Mouse (Mus musculus) olfactory bulb, adult 2 months (tissue): ENCODE data around the gene Mef2d. TPM values are rescaled to one million over a fixed set of nuclear protein-coding genes. Genes with fewer than 3 reads are reported as not detected.

Experiments used
- H3K27ac ChIP-seq: fragments of 200-500 bp; 2 replicates; pipeline ENCODE4 v1.5.1; 2012; ENCODE audit warnings: low read depth, low read length; ENCODE audit not compliant: insufficient read depth
- H3K4me1 ChIP-seq: fragments of 200-500 bp; 2 replicates; pipeline ENCODE4 v1.6.1; 2012; ENCODE audit warnings: low read length; ENCODE audit not compliant: control insufficient read depth, insufficient read depth
- H3K4me3 ChIP-seq: fragments of 200-500 bp; 2 replicates; pipeline ENCODE4 v1.5.1; 2012; ENCODE audit warnings: mild to moderate bottlenecking, low read depth, low read length, moderate library complexity; ENCODE audit not compliant: insufficient read depth
- CTCF ChIP-seq: fragments of 200-500 bp; IDR thresholded peaks from 2 replicates; pipeline ENCODE4 v1.5.1; 2012; ENCODE audit warnings: low read depth, mild to moderate bottlenecking, low read length, moderate library complexity; ENCODE audit not compliant: insufficient read depth
- POLR2A ChIP-seq: fragments of 200-500 bp; IDR thresholded peaks from 2 replicates; pipeline ENCODE4 v1.6.1; 2012; ENCODE audit warnings: mild to moderate bottlenecking, low read depth, low read length, moderate library complexity; ENCODE audit not compliant: insufficient read depth
- WGBS: fragments of 180-500 bp; shearing (Covaris S2); methylation state at CpG from one replicate; pipeline ENCODE4 v1.1.7; 2018; 5-methylcytosine and 5-hydroxymethylcytosine counted together
- polyA plus RNA-seq: library from polyadenylated mRNA; stranded (reverse); fragments of >200 nt; gene quantifications from 2 replicates; pipeline ENCODE4 v1.2.4, GENCODE M21; 2012; ENCODE audit warnings: low replicate concordance; ENCODE audit not compliant: missing spikeins, insufficient read depth, insufficient read length

Mef2d gene
- polyA plus RNA-seq, 1 experiment = not detected

- peaks cover 3% of the 10 kb centered on the region; the same call in 1 of the 2 replicates for H3K4me1 ChIP-seq
- no peak overlapping the region for H3K4me3 ChIP-seq
- WGBS = 28% methylated on average over 4 of the region's 4 CpGs
- H3K27ac ChIP-seq = no peak overlapping the region
- TF ChIP-seq CTCF (no peak), POLR2A (no peak)
These were observed 39.2 kb downstream of the Mef2d start for GRCm38 (mm10) chr3:88181374-88181773.

GRCm38 (mm10) chr3:88186424-88186823 is 44.3 kb downstream of the Mef2d start:
- WGBS = 85% methylated on average over 3 of the region's 3 CpGs
- TF ChIP-seq CTCF (no peak), POLR2A (no peak)
- no peaks in the 10 kb centered on the region for H3K4me1 ChIP-seq
- no peak overlapping the region for H3K4me3 ChIP-seq
- no peak overlapping the region for H3K27ac ChIP-seq

- 44% methylated on average over 3 of the region's 3 CpGs for WGBS
- Histone ChIP-seq H3K4me1 (no peaks in the 10 kb centered on the region; the same call in 1 of the 2 replicates), H3K27ac (no peak overlapping the region), H3K4me3 (no peak overlapping the region)
- TF ChIP-seq POLR2A = no peak
- no peak for TF ChIP-seq CTCF
These were observed 49.0 kb downstream of the Mef2d start for GRCm38 (mm10) chr3:88191146-88191545.

GRCm38 (mm10) chr3:88191820-88192616 is 49.8 kb downstream of the Mef2d start:
- Histone ChIP-seq H3K4me3 (no peak overlapping the region), H3K4me1 (no peaks in the 10 kb centered on the region; the same call in 1 of the 2 replicates), H3K27ac (no peak overlapping the region)
- WGBS = 32% methylated on average over 9 of the region's 9 CpGs
- no peak for TF ChIP-seq CTCF
- TF ChIP-seq POLR2A = no peak

- 69% methylated on average over 10 of the region's 10 CpGs for WGBS
- TF ChIP-seq POLR2A = no peak
- no peak for TF ChIP-seq CTCF
- H3K4me1 ChIP-seq = peaks cover 12% of the 10 kb centered on the region
- no peak overlapping the region for H3K4me3 ChIP-seq
- no peak overlapping the region for H3K27ac ChIP-seq
These were observed 55.8 kb downstream of the Mef2d start for GRCm38 (mm10) chr3:88197741-88198504.

GRCm38 (mm10) chr3:88198505-88199020 is 56.4 kb downstream of the Mef2d start:
- Histone ChIP-seq H3K4me3 (no peak overlapping the region), H3K27ac (no peak overlapping the region), H3K4me1 (peaks cover 16% of the 10 kb centered on the region)
- TF ChIP-seq POLR2A (no peak), CTCF (no peak)
- WGBS = 71% methylated on average over 9 of the region's 9 CpGs

- Histone ChIP-seq H3K27ac (no peak overlapping the region), H3K4me1 (peaks cover 25% of the 10 kb centered on the region), H3K4me3 (no peak overlapping the region)
- no peak for TF ChIP-seq POLR2A
- no peak for TF ChIP-seq CTCF
- 65% methylated on average over 2 of the region's 2 CpGs for WGBS
These were observed 57.5 kb downstream of the Mef2d start for GRCm38 (mm10) chr3:88199541-88200110.

- WGBS = under 1% methylated on average over 61 of the region's 61 CpGs
- peaks cover 29% of the 10 kb centered on the region for H3K4me1 ChIP-seq
- TF ChIP-seq CTCF = 0 out of 2 replicates have a peak, but pooled peaks have one; percentile 34
- TF ChIP-seq POLR2A = peak; percentile 24; the same call in 1 of the 2 replicates
- peak overlapping the region; percentile 53 for H3K27ac ChIP-seq
- peak overlapping the region; percentile 64 for H3K4me3 ChIP-seq
These were observed 58.2 kb downstream of the Mef2d start for GRCm38 (mm10) chr3:88200161-88200971.
